Mouse (Mus musculus) spleen, adult 2 months (tissue): ENCODE results near the gene Cit.

Experiments used
- CTCF ChIP-seq: fragments of 200-500 bp; IDR thresholded peaks from 2 replicates; pipeline ENCODE4 v1.5.1; 2011; ENCODE audit warnings: mild to moderate bottlenecking, inconsistent platforms; ENCODE audit not compliant: insufficient read depth, insufficient read length, insufficient replicate concordance; ENCODE audit errors: extremely low read depth
- POLR2A ChIP-seq: fragments of 200-500 bp; IDR thresholded peaks from 2 replicates; pipeline ENCODE4 v1.6.1; 2011; ENCODE audit warnings: low read depth, low read length, inconsistent platforms

DNA sequence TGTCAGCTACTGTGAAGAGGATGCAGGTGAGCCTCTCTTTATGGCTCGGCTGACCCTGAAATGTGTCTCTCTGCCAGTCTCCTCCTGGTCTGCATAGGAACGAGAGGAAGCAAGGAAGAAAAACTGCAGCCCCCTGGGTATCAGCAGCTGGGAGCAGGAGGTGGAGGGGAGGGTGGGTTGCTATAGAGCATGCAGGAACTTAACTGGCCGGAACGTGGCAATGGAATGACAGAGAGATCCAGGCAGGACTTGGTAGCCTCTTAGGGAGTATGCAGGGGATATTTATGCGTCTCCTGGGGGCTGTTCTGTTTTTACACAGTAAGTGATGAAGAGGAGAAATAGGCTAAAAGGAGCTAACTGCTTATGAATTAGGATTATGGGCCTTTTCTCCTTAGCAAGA, 48.7 kb downstream of the Cit start:
- TF ChIP-seq CTCF, result no peak
- TF ChIP-seq POLR2A, result no peak
